Mouse (Mus musculus) layer of hippocampus, postnatal 36 days (tissue): ENCODE measurements around the gene Nos3. TPM values are rescaled to one million over a fixed set of nuclear protein-coding genes. Genes with fewer than 3 reads are reported as not detected.

ENCODE experiments used
- DNase-seq, 2 experiments: peaks; one replicate each; pipeline ENCODE4 v3.0.0; 2022
- total RNA-seq, 2 experiments: library from RNA; stranded (reverse); gene quantifications; 2 replicates each; pipeline ENCODE4 v1.2.3; 2021

Gene Nos3
- total RNA-seq, 2 experiments from 2014 or later: 6.1 to 6.4 TPM

- DNase-seq: no peak
Observed at GRCm38 (mm10) chr5:24344477-24345051, 20.0 kb upstream of the Nos3 start.

- no peak for DNase-seq
Observed at GRCm38 (mm10) chr5:24346313-24346712, 18.3 kb upstream of the Nos3 start.

- no peak for DNase-seq
Observed at GRCm38 (mm10) chr5:24347186-24347875, 17.3 kb upstream of the Nos3 start.

GRCm38 (mm10) chr5:24348128-24348527 lies 16.5 kb upstream of the Nos3 start:
- DNase-seq: peak; percentile 54 to 57

DNA sequence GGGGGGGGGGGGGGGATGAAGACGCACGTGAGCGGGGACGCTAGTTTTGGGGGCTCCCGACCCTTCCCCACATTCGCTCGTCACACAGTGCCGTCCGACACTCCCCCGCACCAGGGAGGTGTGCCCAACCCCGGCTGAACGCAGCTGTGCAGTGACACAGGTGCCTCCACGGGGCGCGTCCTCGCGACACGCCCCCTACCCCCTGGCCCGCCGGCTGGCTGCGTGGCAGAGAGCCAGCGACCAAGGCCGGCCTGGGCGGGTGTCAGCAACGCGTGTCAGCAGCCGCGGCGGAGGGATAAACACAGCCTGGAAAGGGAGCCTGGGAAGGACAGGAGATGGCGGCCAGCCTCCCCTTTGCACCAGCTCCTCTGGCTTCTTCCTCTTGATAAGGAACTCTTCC lies 16.1 kb upstream of the Nos3 start:
- no peak for DNase-seq

DNA sequence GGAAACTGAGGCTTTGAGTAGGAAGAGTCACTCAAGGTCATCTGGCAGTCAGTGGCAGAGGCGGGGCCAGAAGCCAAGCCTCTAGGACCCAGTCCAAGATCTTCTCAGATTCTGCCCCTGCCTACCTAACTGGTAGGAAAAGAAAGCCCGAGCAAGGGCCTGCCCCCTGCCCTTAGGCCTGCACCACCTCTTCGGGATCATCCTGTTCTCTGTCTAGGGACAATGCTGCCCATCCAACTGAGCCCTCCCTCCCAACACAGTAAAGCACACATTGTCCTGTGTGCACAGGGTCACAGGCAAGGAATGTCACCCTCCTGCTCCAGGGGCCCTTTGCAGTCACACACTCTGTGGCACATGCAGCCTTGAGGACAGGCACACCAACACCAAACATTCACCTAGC lies 14.5 kb upstream of the Nos3 start:
- no peak for DNase-seq

GRCm38 (mm10) chr5:24350531-24351250 lies 13.9 kb upstream of the Nos3 start:
- no peak for DNase-seq

DNA sequence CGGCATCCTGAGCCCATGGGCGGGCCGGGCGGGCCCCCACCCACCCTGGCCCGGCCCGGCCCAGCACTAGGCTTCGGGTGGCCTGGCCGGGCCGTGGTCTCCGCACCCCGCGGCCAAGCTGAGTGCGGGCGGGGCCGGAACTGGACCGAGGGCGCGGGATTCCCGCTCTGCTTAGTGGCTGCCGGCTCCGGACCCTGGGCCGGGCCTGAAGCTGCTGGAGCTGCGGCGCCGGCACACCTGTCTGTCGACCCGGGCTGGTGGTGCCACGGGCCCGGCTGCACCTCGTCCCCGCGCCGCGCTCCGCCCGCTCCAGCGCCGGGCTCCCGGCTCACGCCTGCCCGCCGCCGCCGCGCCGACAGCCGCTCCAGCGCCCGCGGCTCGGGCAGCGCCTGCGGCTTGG lies 13.3 kb upstream of the Nos3 start, which contains the start of gene Kcnh2:
Kcnh2 (minus strand) TSS at position 327 of the 400 bp plus-strand sequence.
- no peak for DNase-seq

GRCm38 (mm10) chr5:24351701-24352171 lies 12.9 kb upstream of the Nos3 start:
- DNase-seq: peak; percentile 87

DNA sequence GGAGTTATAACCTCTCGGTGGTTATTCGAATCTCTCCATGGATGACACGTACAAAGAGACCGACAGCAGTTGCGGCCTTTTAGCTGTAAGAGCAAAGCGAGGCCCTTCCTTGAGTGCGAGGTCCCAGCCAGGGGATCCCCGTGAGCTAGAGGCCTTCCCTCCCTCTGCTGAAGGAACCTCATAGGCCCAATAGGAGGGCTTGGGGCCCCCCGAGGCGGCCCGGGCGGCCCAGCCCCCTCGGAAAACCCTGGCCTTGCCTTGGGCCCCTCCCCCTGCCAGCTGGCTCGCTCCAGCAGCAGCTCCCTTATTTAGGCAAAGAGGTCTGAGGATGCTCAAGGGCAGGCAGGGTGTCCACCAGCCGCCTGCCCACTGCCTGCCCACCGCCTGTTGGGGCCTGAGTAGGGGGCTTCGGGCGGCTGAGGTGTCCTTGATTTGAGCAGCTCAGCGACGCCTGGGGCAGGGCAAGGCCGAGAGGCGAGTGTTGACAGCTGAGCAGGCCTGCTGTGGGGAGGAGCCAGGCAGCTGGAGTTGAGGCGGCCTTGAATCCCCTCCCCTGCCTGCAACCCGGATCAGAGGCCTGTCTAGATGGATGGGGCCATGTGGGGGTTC lies 12.3 kb upstream of the Nos3 start:
- no peak for DNase-seq

GRCm38 (mm10) chr5:24353327-24353726 lies 11.3 kb upstream of the Nos3 start:
- DNase-seq: no peak

DNA sequence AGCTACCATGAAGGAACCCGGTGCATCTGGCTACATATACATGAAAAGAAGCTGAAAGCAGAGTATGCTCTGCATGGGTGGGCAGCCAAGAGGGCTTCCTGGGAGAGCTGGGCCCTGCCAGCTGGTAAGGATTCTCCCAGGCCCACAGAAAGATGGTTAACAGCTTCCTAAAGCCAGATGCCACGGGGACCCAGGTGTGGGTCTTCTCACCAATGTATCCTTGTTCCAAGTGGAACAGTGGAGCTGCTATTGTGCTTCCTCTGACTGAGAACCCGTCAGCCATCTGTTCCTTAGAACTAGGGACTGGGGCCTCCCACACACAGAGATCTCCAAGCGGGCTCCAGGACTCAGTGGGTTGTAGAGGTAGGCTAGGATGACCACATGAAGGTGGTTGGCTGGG lies 7.8 kb upstream of the Nos3 start:
- no peak for DNase-seq

DNA sequence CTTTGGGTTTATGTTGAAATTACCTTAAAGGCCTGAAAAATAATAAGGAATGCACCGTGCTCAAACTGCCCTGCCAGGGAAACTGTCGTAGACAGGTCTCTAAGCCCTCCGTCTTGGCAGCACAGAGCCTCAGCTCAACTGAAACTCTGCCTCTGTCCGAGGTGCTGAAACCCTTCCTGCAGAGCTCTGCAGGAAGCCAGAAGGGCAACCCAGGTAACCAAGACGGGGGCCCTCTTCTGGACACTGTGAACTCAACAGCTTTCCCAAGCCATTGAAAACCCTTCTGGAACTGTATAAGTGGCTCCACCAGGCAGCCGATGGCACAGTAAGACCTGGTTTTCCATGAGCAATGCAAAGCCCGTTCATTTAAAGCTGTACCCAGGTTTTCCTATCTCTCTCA lies 7.1 kb upstream of the Nos3 start:
- no peak for DNase-seq

- peak; percentile 74 to 82 for DNase-seq
Observed at GRCm38 (mm10) chr5:24360792-24361454, 3.7 kb upstream of the Nos3 start.

DNA sequence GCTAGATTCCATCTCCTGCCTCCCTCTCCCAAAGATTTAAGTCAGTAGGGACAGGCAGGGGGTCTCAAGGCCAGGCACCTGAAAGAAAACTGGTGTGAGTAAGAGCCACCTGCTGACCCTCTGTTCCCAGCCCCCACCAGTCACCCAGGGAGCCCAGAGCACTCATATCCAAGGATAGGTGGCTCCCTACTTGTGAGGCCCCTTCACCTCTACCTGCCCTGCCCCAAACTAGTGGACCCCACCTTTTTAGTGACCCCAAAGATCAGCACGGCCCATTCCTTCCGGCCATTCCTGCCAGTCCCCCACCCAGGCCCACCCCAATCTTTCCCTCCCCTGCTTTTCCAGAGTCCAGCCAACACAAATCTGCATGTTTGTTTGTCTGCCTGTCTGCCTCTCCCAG lies 1.1 kb upstream of the Nos3 start:
- no peak for DNase-seq

GRCm38 (mm10) chr5:24364061-24364460 lies 549 bp upstream of the Nos3 start:
- no peak for DNase-seq

DNA sequence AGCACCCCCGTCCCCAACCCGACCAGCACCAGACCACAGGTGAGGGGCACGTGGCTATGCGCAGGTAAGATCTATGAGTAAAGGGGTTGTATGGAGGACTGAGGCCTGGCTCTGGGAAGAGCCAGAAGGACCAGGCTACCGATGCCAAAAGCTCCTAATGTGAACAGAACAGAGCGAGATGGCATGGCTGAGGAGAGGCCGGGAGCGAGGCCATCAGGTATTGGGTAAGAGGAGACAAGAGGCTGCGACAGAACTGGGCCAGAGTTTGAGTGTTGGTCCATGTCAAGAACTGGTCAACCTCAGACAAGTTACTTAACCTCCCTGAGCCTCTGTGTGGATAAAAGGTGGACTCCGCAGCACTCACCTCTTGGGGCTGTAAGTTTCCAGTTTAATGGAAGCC lies 353 bp downstream of the Nos3 start:
- DNase-seq: no peak

- no peak for DNase-seq
Observed at GRCm38 (mm10) chr5:24365528-24365927, 918 bp downstream of the Nos3 start.

GRCm38 (mm10) chr5:24366426-24366825 lies 1.8 kb downstream of the Nos3 start:
- DNase-seq: no peak

- DNase-seq: no peak
Observed at GRCm38 (mm10) chr5:24369767-24370166, 5.2 kb downstream of the Nos3 start.

- DNase-seq: no peak
Observed at GRCm38 (mm10) chr5:24373807-24374206, 9.2 kb downstream of the Nos3 start.

DNA sequence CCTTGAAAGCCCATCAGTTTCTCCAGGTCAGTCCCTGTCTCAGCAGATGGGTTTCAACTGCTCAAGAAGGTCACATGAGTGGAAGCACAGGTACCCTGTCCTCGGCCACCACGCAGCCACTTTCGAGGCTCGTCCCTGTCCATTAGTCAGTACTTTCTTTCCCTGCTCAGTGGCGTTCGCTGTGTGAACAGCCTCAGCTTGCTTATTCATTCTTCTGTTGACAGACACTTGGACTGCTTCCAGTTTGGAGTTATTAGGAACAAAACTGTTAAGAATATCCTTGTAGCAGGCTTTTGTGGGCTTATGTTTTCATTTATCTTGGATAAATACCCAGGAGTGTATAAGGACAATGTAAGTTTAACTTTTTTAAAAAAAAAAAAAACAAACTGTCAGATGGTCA lies 9.6 kb downstream of the Nos3 start:
- DNase-seq: no peak
